Mouse (Mus musculus) intestine, embryonic 14.5 days (tissue): ENCODE results near the gene Zfp984. TPM values are rescaled to one million over a fixed set of nuclear protein-coding genes. Genes with fewer than 3 reads are reported as not detected.
"Not testable (repeated sequence)": the region's sequence is repeated elsewhere in the genome, so short reads cannot be mapped to it uniquely, and the experiment has no call there.

Source experiments
- ATAC-seq: fragments of 200-750 bp; cut with Nextera tagmentation; replicated peaks from 2 replicates; pipeline ENCODE4 v1.8.0; 2017; ENCODE audit warnings: low read depth, moderate number of reproducible peaks, moderate TSS enrichment, moderate library complexity; ENCODE audit not compliant: low FRiP score, low TSS enrichment
- DNase-seq: peaks from one replicate; pipeline ENCODE4 v3.0.0-alpha.2; 2018; ENCODE audit warnings: low spot score
- H3K27ac ChIP-seq: fragments of 300-500 bp; sonication (generic); 2 replicates; pipeline ENCODE4 v1.5.1; 2014; ENCODE audit warnings: low read depth, mild to moderate bottlenecking, control low read depth
- H3K27me3 ChIP-seq: fragments of 300-500 bp; sonication (generic); replicated peaks from 2 replicates; pipeline ENCODE4 v1.6.1; 2014; ENCODE audit warnings: low read length, control low read depth; ENCODE audit not compliant: control insufficient read depth, insufficient read depth
- H3K36me3 ChIP-seq: fragments of 300-500 bp; sonication (generic); 2 replicates; pipeline ENCODE4 v1.6.1; 2014; ENCODE audit warnings: low read length, control low read depth; ENCODE audit not compliant: control insufficient read depth, insufficient read depth
- H3K4me1 ChIP-seq: fragments of 300-500 bp; sonication (generic); replicated peaks from 2 replicates; pipeline ENCODE4 v1.6.1; 2014; ENCODE audit warnings: low read length, control low read depth, mixed read lengths; ENCODE audit not compliant: control insufficient read depth, insufficient read depth
- H3K4me2 ChIP-seq: fragments of 300-500 bp; sonication (generic); 2 replicates; pipeline ENCODE4 v1.6.1; 2014; ENCODE audit warnings: low read length
- H3K4me3 ChIP-seq: fragments of 300-500 bp; sonication (generic); 2 replicates; pipeline ENCODE4 v1.5.1; 2014; ENCODE audit warnings: low read depth, low read length, control low read depth, mixed read lengths
- H3K9ac ChIP-seq: fragments of 300-500 bp; sonication (generic); 2 replicates; pipeline ENCODE4 v1.6.1; 2014; ENCODE audit warnings: mild to moderate bottlenecking, low read length
- H3K9me3 ChIP-seq: fragments of 300-500 bp; sonication (generic); 2 replicates; pipeline ENCODE4 v1.6.1; 2016; ENCODE audit warnings: low read length, control low read depth; ENCODE audit not compliant: control insufficient read depth
- WGBS: fragments of 180-500 bp; shearing (Covaris S2); extraction: QIAGEN DNeasy Blood & Tissue Kit; methylation state at CpG from one replicate; pipeline ENCODE4 v1.1.7; 2014; 5-methylcytosine and 5-hydroxymethylcytosine counted together
- polyA plus RNA-seq: library from polyadenylated mRNA; unstranded; fragments of >200 nt; fragmentation: Nextera tagmentation; extraction: Ambion mirVana; gene quantifications from 2 replicates; pipeline ENCODE4 v1.2.1, GENCODE M21; 2014

Gene Zfp984
- polyA plus RNA-seq, 1 experiment from 2014 or later, result 8.8 TPM

- not testable (repeated sequence) for H3K27me3 ChIP-seq, H3K4me3 ChIP-seq, H3K27ac ChIP-seq, H3K4me1 ChIP-seq, DNase-seq, ATAC-seq, H3K4me2 ChIP-seq, H3K9ac ChIP-seq
- 0 out of 2 replicates have a peak, but pooled peaks cover 10% of the 10 kb centered on the region for H3K36me3 ChIP-seq
- H3K9me3 ChIP-seq, result peaks cover 10% of the 10 kb centered on the region; the same call in 1 of the 2 replicates
Measured at GRCm38 (mm10) chr4:147791729-147792128, 17.9 kb downstream of the Zfp984 start.

- not testable (repeated sequence) for H3K4me1 ChIP-seq, DNase-seq, H3K27me3 ChIP-seq, H3K36me3 ChIP-seq, H3K9me3 ChIP-seq, H3K4me2 ChIP-seq, H3K9ac ChIP-seq, H3K27ac ChIP-seq, ATAC-seq, H3K4me3 ChIP-seq
- 95% methylated on average over 14 of the region's 15 CpGs for WGBS
Measured at GRCm38 (mm10) chr4:147746255-147746654, 63.3 kb downstream of the Zfp984 start.

GRCm38 (mm10) chr4:147738636-147739369 lies 70.8 kb downstream of the Zfp984 start:
- not testable (repeated sequence) for H3K9me3 ChIP-seq, H3K27ac ChIP-seq, H3K9ac ChIP-seq, H3K27me3 ChIP-seq, H3K4me1 ChIP-seq, H3K36me3 ChIP-seq
- WGBS, result 24% methylated on average over 53 of the region's 63 CpGs
- ATAC-seq (0 out of 2 replicates have a peak, but pooled peaks have one; percentile 60), DNase-seq (peak; percentile 68)
- H3K4me3 ChIP-seq, result peak overlapping the region; percentile 32
- H3K4me2 ChIP-seq, result peak overlapping the region; percentile 43

Other genes with a start within 250 kb of the Zfp984 start
- gene Zfp979, start 167.3 kb downstream of the Zfp984 start, polyA plus RNA-seq, result 3.2 and 3.3 TPM in 2 replicates
- not detected in 2 replicates for gene Zfp534, start 107.2 kb downstream of the Zfp984 start, polyA plus RNA-seq
- 4.7 TPM in 2 replicates for gene Zfp933, start 38.6 kb upstream of the Zfp984 start, polyA plus RNA-seq
- gene Miip, start 59.0 kb upstream of the Zfp984 start, polyA plus RNA-seq, result 32.1 and 34.6 TPM in 2 replicates
- gene Fv1, start 59.2 kb upstream of the Zfp984 start, polyA plus RNA-seq, result 9.0 and 9.7 TPM in 2 replicates
- gene Mfn2, start 94.9 kb upstream of the Zfp984 start, polyA plus RNA-seq, result 31.6 and 33.3 TPM in 2 replicates
- gene Plod1, start 127.0 kb upstream of the Zfp984 start, polyA plus RNA-seq, result 40.9 and 44.1 TPM in 2 replicates
- gene 2510039O18Rik, start 131.1 kb upstream of the Zfp984 start, polyA plus RNA-seq, result 19.9 and 21.3 TPM in 2 replicates
- 0.40 TPM in 1 of 2 replicates, not detected in the other for gene Nppb, start 176.0 kb upstream of the Zfp984 start, polyA plus RNA-seq
- 0.28 and 0.56 TPM in 2 replicates for gene Nppa, start 190.9 kb upstream of the Zfp984 start, polyA plus RNA-seq
- gene Clcn6, start 229.0 kb upstream of the Zfp984 start, polyA plus RNA-seq, result 5.2 and 5.3 TPM in 2 replicates
- gene Mthfr, start 229.3 kb upstream of the Zfp984 start, polyA plus RNA-seq, result 17.8 and 18.4 TPM in 2 replicates